Mouse (Mus musculus) heart, postnatal 0 days (tissue): ENCODE results near the gene Zfyve27.

ENCODE experiments used
- CTCF ChIP-seq: IDR thresholded peaks from 2 replicates; pipeline ENCODE4 v1.5.1; 2016; ENCODE audit warnings: antibody characterized with exemption, control low read depth, low read depth
- EP300 ChIP-seq: IDR thresholded peaks from 2 replicates; pipeline ENCODE4 v1.6.1; 2016; ENCODE audit warnings: antibody characterized with exemption, low read depth

DNA sequence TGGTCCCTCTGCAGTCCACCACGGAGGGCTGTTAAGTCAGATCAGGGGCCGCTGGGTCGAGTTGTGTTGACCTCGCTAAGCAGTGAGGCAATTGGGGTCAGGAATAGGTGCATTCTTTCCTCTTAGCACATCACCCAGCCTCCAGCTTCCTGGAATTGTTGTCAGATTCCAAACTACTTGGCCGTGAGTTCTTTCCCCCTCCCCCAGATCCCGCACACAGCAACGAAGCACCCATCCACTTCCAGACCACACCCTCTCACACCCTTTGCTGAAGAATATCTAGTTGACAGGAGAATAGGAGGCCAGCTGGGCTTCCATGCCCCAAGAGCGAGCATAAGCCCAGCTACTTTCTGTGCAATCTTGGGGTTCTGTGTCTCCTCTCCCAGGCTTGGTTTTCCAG lies 48.2 kb downstream of the Zfyve27 start:
- no peak for TF ChIP-seq CTCF
- TF ChIP-seq EP300: no peak
